Comparison of ENCODE assay signal across 12 mouse cellular contexts in genomic region chr11:20214779-20215178, GRCm38 (mm10). TPM values are rescaled to one million over a fixed set of nuclear protein-coding genes. Genes with fewer than 3 reads are reported as not detected.
A peak's percentile ranks its signal among the peaks of the same experiment; 100 is the strongest.
DNase-seq lines count a peak whose midpoint lies in the region; ATAC-seq and TF ChIP-seq lines count a peak whose summit lies in the region.
"Had no signal": no experiment of that assay in that cellular context is flagged by ENCODE, and none has a peak within 500 bp of the region (broad histone marks: within the 10 kb centered on the region; RNA-seq: fewer than 3 reads in every experiment).

No protein-coding gene starts in this region.

- ATAC-seq in intestine, embryonic 15.5 days = 0 out of 2 replicates have a peak, but pooled peaks have one; percentile 21
- no peak for ATAC-seq in intestine, embryonic 16.5 days
- ATAC-seq in megakaryocyte, adult 5-6 weeks (ENCODE audit: poor library complexity, severe bottlenecking) = peak; percentile 54

- no peak overlapping the region for H3K9ac ChIP-seq in intestine, embryonic 15.5 days
- H3K9ac ChIP-seq in intestine, embryonic 16.5 days (ENCODE audit: low read depth, low read length) = no peak overlapping the region
- H3K9ac ChIP-seq: embryonic facial prominence, embryonic 15.5 days; heart, embryonic 15.5 days; limb, embryonic 12.5 days had no signal

- H3K27me3 ChIP-seq in intestine, embryonic 15.5 days (replicated peaks) = no peaks in the 10 kb centered on the region
- no peaks in the 10 kb centered on the region for H3K27me3 ChIP-seq in intestine, embryonic 16.5 days (replicated peaks; ENCODE audit: control insufficient read depth, insufficient read depth, low read length)
- H3K27me3 ChIP-seq in C2C12 (ENCODE audit: control insufficient read depth, insufficient read depth, insufficient read length) = no peaks in the 10 kb centered on the region
- H3K27me3 ChIP-seq: embryonic facial prominence, embryonic 15.5 days; heart, embryonic 15.5 days; limb, embryonic 12.5 days had no signal

- peaks cover 85% of the 10 kb centered on the region for H3K79me3 ChIP-seq in C2C12 (ENCODE audit: low read depth)

- peak; percentile 76 for DNase-seq in ZHBTc4 (ENCODE audit: low read depth, low spot score)
- DNase-seq in frontal cortex, postnatal 14 days (ENCODE audit: low spot score in 2 of 2) = no peak
- DNase-seq in layer of hippocampus, postnatal 10 days (ENCODE audit: low spot score in 2 of 2) = no peak
- DNase-seq in left cerebral cortex, adult 11 months (ENCODE audit: low spot score) = no peak
- DNase-seq: adrenal gland, adult 2 months had no signal

- H3K4me1 ChIP-seq in intestine, embryonic 15.5 days (replicated peaks) = no peaks in the 10 kb centered on the region
- peaks cover 13% of the 10 kb centered on the region for H3K4me1 ChIP-seq in intestine, embryonic 16.5 days (ENCODE audit: control insufficient read depth, insufficient read depth, low read length)
- H3K4me1 ChIP-seq: embryonic facial prominence, embryonic 15.5 days had no signal

- H3K36me3 ChIP-seq in intestine, embryonic 15.5 days = peaks cover 8% of the 10 kb centered on the region; the same call in 1 of the 2 replicates
- peaks cover 8% of the 10 kb centered on the region; the same call in 1 of the 2 replicates for H3K36me3 ChIP-seq in intestine, embryonic 16.5 days (ENCODE audit: control insufficient read depth, insufficient read depth, low read length)
- H3K36me3 ChIP-seq in C2C12 (ENCODE audit: control insufficient read depth, insufficient read depth) = peaks cover 49% of the 10 kb centered on the region

- no peak overlapping the region for H3K4me3 ChIP-seq in intestine, embryonic 15.5 days (replicated peaks)
- no peak overlapping the region for H3K4me3 ChIP-seq in intestine, embryonic 16.5 days (ENCODE audit: low read length)
- no peak overlapping the region for H3K4me3 ChIP-seq in C2C12 (ENCODE audit: insufficient read depth, poor library complexity, severe bottlenecking)
- H3K4me3 ChIP-seq: embryonic facial prominence, embryonic 15.5 days; heart, embryonic 15.5 days; limb, embryonic 12.5 days had no signal

- H3K9me3 ChIP-seq in intestine, embryonic 15.5 days = no peaks in the 10 kb centered on the region
- no peaks in the 10 kb centered on the region for H3K9me3 ChIP-seq in intestine, embryonic 16.5 days (ENCODE audit: control insufficient read depth, low read length)
- H3K9me3 ChIP-seq: embryonic facial prominence, embryonic 15.5 days; heart, embryonic 15.5 days; limb, embryonic 12.5 days had no signal

- no peak overlapping the region for H3K27ac ChIP-seq in intestine, embryonic 15.5 days
- H3K27ac ChIP-seq in intestine, embryonic 16.5 days (ENCODE audit: low read length) = no peak overlapping the region
- H3K27ac ChIP-seq: embryonic facial prominence, embryonic 15.5 days; heart, embryonic 15.5 days; limb, embryonic 12.5 days had no signal

- H3ac ChIP-seq in C2C12 (ENCODE audit: control insufficient read depth, insufficient read length, low read depth) = no peak overlapping the region

- WGBS in intestine, embryonic 15.5 days = 97% methylated on average over 1 of the region's 1 CpGs
- 97% methylated on average over 1 of the region's 1 CpGs for WGBS in intestine, embryonic 16.5 days

- TF ChIP-seq CTCF in C2C12 (IDR thresholded peaks at IDR 0.05; ENCODE audit: control insufficient read depth, insufficient read depth, insufficient read length) = no peak

- H3K4me2 ChIP-seq in intestine, embryonic 15.5 days (replicated peaks) = no peak overlapping the region
- no peak overlapping the region for H3K4me2 ChIP-seq in intestine, embryonic 16.5 days (ENCODE audit: low read depth, low read length)
- H3K4me2 ChIP-seq: embryonic facial prominence, embryonic 15.5 days; heart, embryonic 15.5 days; limb, embryonic 12.5 days had no signal

- peaks cover 100% of the 10 kb centered on the region for H3K79me2 ChIP-seq in C2C12 (ENCODE audit: control insufficient read depth, insufficient read depth)

TF ChIP-seq in C2C12, 6 proteins besides CTCF, POLR2A, EP300 and RAD21:
- TF ChIP-seq CEBPB (IDR thresholded peaks at IDR 0.05; ENCODE audit: low read depth) = no peak
- peak; percentile 9 for TF ChIP-seq USF1 (IDR thresholded peaks at IDR 0.05; ENCODE audit: low read depth)
- no peak for TF ChIP-seq MAX (IDR thresholded peaks at IDR 0.05)
- TF ChIP-seq FOSL1 (IDR thresholded peaks at IDR 0.05; ENCODE audit: insufficient read depth, low read length, poor library complexity, severe bottlenecking) = no peak

RNA-seq across cellular contexts. Expression of gene Rab1a, which starts 13.5 kb away (rescaled TPM):
- 329 and 363 TPM in 2 replicates for polyA plus RNA-seq in intestine, embryonic 15.5 days (2015; fragmentation: Nextera tagmentation; extraction: Ambion mirVana)
- 368 and 403 TPM in 2 replicates for polyA plus RNA-seq in intestine, embryonic 16.5 days (2015; fragmentation: Nextera tagmentation; extraction: Ambion mirVana)
- 96.8 TPM for polyA plus RNA-seq in C2C12 (2012; fragmentation: generic; extraction: Trizol)
- total RNA-seq in megakaryocyte, adult 5-6 weeks (2015) = 180 and 218 TPM in 2 replicates
- total RNA-seq in megakaryocyte, adult 5-6 weeks (2017) = 91.3 and 119 TPM in 2 replicates
- total RNA-seq in layer of hippocampus, postnatal 10 days (2021) = 100 to 1,000 TPM; 190 to 198 TPM

RNA-seq across cellular contexts. Expression of gene Cep68, which starts 34.5 kb away (rescaled TPM):
- 22.4 and 24.5 TPM in 2 replicates for polyA plus RNA-seq in intestine, embryonic 15.5 days (2015; fragmentation: Nextera tagmentation; extraction: Ambion mirVana)
- polyA plus RNA-seq in intestine, embryonic 16.5 days (2015; fragmentation: Nextera tagmentation; extraction: Ambion mirVana) = 20.4 and 20.8 TPM in 2 replicates
- polyA plus RNA-seq in C2C12 (2012; fragmentation: generic; extraction: Trizol) = 11.0 TPM
- total RNA-seq in megakaryocyte, adult 5-6 weeks (2015) = 5.8 and 8.3 TPM in 2 replicates
- 7.4 and 7.6 TPM in 2 replicates for total RNA-seq in megakaryocyte, adult 5-6 weeks (2017)
- total RNA-seq in layer of hippocampus, postnatal 10 days (2021) = 10 to 100 TPM; 33.5 to 34.3 TPM
